Mouse (Mus musculus) megakaryocyte, embryonic 14.5 days (primary cell): ENCODE measurements around the gene Serpinb6c.

Source experiments
- FLI1 ChIP-seq: IDR thresholded peaks from 2 replicates; pipeline ENCODE4 v1.6.1; 2012; ENCODE audit warnings: low read length, inconsistent platforms, mixed read lengths
- GATA1 ChIP-seq: IDR thresholded peaks from 3 replicates; pipeline ENCODE4 v1.6.1; 2012; ENCODE audit warnings: mixed read lengths, low read length, inconsistent platforms, borderline replicate concordance

DNA sequence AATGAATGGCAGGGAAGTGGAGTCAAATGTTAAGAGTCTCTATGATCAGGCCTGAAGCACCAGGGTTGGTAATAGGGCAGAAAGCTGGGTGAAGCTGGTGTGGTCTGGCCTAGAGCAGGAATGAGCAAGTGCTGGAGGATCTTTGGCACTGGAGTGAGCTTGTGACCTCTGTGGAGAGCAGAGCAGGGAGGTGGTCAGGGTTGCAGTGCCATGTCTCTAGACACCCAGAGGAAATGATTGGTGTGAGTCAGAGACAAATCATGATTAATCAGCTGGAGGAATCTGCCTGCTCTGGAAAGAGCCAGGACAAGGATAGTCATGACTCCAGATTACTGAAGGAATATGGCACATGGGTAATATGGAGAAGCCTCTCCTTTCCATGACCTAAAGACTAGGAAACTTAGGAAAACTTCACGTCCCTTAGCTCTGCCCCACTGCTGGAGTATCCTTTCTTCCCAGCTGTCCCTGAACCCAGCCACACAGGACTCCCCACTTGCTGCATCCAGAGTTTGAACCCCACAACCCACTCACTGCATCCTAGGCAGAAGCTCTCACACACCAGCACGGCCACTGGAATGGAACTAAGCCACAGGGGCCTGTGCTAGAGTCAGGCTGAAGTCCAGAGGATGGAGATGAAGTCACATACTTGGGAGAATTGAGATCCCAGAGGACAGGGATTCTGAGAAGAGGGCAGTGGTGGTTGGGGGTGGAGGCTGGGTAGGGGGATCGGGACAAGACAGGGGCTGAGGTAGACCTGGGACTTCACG is 46.0 kb upstream of the Serpinb6c start:
- TF ChIP-seq GATA1 (no peak), FLI1 (no peak)
